Mouse (Mus musculus) liver, embryonic 14.5 days (tissue): Measurements from ENCODE around the gene Rbm39.

Source experiments
- CTCF ChIP-seq: IDR thresholded peaks from 2 replicates; pipeline ENCODE4 v1.5.1; 2016; ENCODE audit warnings: antibody characterized with exemption, low read depth, control low read depth
- EP300 ChIP-seq: IDR thresholded peaks from 2 replicates; pipeline ENCODE4 v1.6.1; 2016; ENCODE audit warnings: antibody characterized with exemption, low read depth

- TF ChIP-seq CTCF (no peak), EP300 (no peak)
Measured at GRCm38 (mm10) chr2:156165478-156165877, 14.6 kb downstream of the Rbm39 start.
